Comparison of ENCODE assay signal across 36 mouse cellular contexts in genomic region chr9:43594814-43595213, GRCm38 (mm10).
"Had no signal": no experiment of that assay in that cellular context is flagged by ENCODE, and none has a peak within 500 bp of the region (broad histone marks: within the 10 kb centered on the region; RNA-seq: fewer than 3 reads in every experiment).

No protein-coding gene starts in this region.

- H3K9ac ChIP-seq: heart, embryonic 12.5 days; heart, embryonic 13.5 days; heart, embryonic 15.5 days; hindbrain, embryonic 12.5 days; hindbrain, embryonic 13.5 days; hindbrain, embryonic 14.5 days; hindbrain, embryonic 15.5 days; intestine, embryonic 15.5 days; kidney, embryonic 15.5 days had no signal

- H3K27ac ChIP-seq: heart, adult 2 months; heart, embryonic 10.5 days; heart, embryonic 13.5 days; heart, embryonic 15.5 days; hindbrain, embryonic 10.5 days; hindbrain, embryonic 12.5 days; hindbrain, embryonic 13.5 days; hindbrain, embryonic 14.5 days; hindbrain, embryonic 15.5 days; hindbrain, postnatal 0 days; intestine, embryonic 15.5 days; kidney, embryonic 15.5 days; kidney, postnatal 0 days; layer of hippocampus, adult 2 months had no signal

- DNase-seq: heart, adult 18-20 months; heart, adult 2 months; heart, postnatal 10 days; heart, postnatal 14 days; heart, postnatal 36 days; heart, postnatal 4 days; kidney, adult 11 months; kidney, adult 18-20 months; kidney, adult 2 months; kidney, adult 8-10 months; kidney, adult 9 months; kidney, postnatal 10 days; kidney, postnatal 14 days; kidney, postnatal 25 days; kidney, postnatal 36 days; kidney, postnatal 4 days; layer of hippocampus, adult 9-11 months had no signal

- ATAC-seq: hindbrain, embryonic 16.5 days; hindbrain, postnatal 0 days; inflammation-experienced regulatory T-cells, adult 6 months; intestine, embryonic 15.5 days; intestine, embryonic 16.5 days; intestine, postnatal 0 days had no signal

- H3K27me3 ChIP-seq: hindbrain, embryonic 12.5 days; hindbrain, embryonic 15.5 days; intestine, embryonic 15.5 days; kidney, embryonic 15.5 days had no signal

- H3K4me1 ChIP-seq: heart, embryonic 10.5 days; heart, embryonic 12.5 days; heart, embryonic 13.5 days; heart, embryonic 15.5 days; hindbrain, embryonic 10.5 days; hindbrain, embryonic 13.5 days; hindbrain, embryonic 15.5 days; intestine, embryonic 15.5 days; kidney, embryonic 15.5 days had no signal

- H3K36me3 ChIP-seq: heart, embryonic 10.5 days; heart, embryonic 12.5 days; heart, embryonic 13.5 days; heart, embryonic 15.5 days; hindbrain, embryonic 10.5 days; hindbrain, embryonic 12.5 days; hindbrain, embryonic 13.5 days; hindbrain, embryonic 15.5 days; intestine, embryonic 15.5 days; kidney, embryonic 15.5 days had no signal

- H3K9me3 ChIP-seq: heart, embryonic 10.5 days; heart, embryonic 12.5 days; heart, embryonic 13.5 days; heart, embryonic 15.5 days; hindbrain, embryonic 10.5 days; hindbrain, embryonic 12.5 days; hindbrain, embryonic 13.5 days; hindbrain, embryonic 15.5 days; intestine, embryonic 15.5 days; kidney, embryonic 15.5 days had no signal

- H3K4me2 ChIP-seq: heart, embryonic 11.5 days; heart, embryonic 12.5 days; heart, embryonic 13.5 days; heart, embryonic 15.5 days; hindbrain, embryonic 12.5 days; hindbrain, embryonic 13.5 days; hindbrain, embryonic 14.5 days; hindbrain, embryonic 15.5 days; intestine, embryonic 15.5 days; kidney, embryonic 15.5 days had no signal

- H3K4me3 ChIP-seq: heart, adult 2 months; heart, embryonic 10.5 days; heart, embryonic 12.5 days; heart, embryonic 13.5 days; heart, embryonic 15.5 days; hindbrain, embryonic 10.5 days; hindbrain, embryonic 12.5 days; hindbrain, embryonic 13.5 days; hindbrain, embryonic 15.5 days; intestine, embryonic 15.5 days; kidney, embryonic 15.5 days; layer of hippocampus, adult 2 months had no signal
